Mouse (Mus musculus) heart, postnatal 0 days (tissue): ENCODE data around the gene Ap2a1.
A peak's percentile ranks its signal among the peaks of the same experiment; 100 is the strongest.

Experiments
- CTCF ChIP-seq: IDR thresholded peaks from 2 replicates; pipeline ENCODE4 v1.5.1; 2016; ENCODE audit warnings: antibody characterized with exemption, control low read depth, low read depth
- EP300 ChIP-seq: IDR thresholded peaks from 2 replicates; pipeline ENCODE4 v1.6.1; 2016; ENCODE audit warnings: antibody characterized with exemption, low read depth

- TF ChIP-seq CTCF, result no peak
- peak; percentile 59; the same call in 1 of the 2 replicates for TF ChIP-seq EP300
Observed at GRCm38 (mm10) chr7:44854356-44855031, 74.8 kb downstream of the Ap2a1 start.
